Mouse (Mus musculus): ENCODE measurements around the gene Ptpn21. TPM values are rescaled to one million over a fixed set of nuclear protein-coding genes. Genes with fewer than 3 reads are reported as not detected.

The Ptpn21 gene
- polyA plus RNA-seq, 1 experiment from 2014 or later: 4.3 TPM

DNA sequence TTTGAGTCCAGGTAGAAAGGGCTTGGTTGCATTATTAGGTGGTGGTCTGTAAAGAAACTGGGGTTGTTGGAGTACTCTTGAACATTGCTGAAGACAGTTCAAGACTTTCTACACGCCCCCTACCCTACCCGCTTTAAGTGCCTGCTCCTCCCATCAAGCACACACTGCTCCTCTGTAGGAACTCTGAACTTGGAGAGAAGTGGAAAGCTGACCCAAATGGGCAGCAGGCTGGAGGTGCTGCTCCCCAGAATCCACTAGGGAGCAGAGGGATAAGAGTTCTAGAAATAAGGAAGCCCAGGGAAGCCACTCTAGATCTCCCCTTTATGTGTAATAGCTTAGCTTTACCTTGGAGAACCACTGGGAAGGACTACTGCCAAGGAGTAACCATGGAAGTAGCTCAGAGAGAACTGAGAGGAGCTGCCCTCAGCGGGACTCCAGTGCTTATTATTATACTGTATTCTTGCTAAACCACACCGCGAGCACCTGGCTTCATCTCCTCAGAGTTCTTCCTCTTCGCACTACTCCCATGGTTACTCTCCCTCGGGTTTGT, 671 bp upstream of the Ptpn21 start:
- WGBS: 8% methylated on average over 7 of the region's 7 CpGs
- Histone ChIP-seq H3K9ac (peak overlapping the region; percentile 87), H3K9me3 (no peaks in the 10 kb centered on the region), H3K27ac (no peak overlapping the region), H3K4me1 (replicated peaks) (peaks cover 29% of the 10 kb centered on the region), H3K4me3 (peak overlapping the region; percentile 71), H3K4me2 (peak overlapping the region; percentile 91), H3K36me3 (no peaks in the 10 kb centered on the region), H3K27me3 (peaks cover 36% of the 10 kb centered on the region)
- no peak for ATAC-seq (ENCODE audit: low FRiP score)

DNA sequence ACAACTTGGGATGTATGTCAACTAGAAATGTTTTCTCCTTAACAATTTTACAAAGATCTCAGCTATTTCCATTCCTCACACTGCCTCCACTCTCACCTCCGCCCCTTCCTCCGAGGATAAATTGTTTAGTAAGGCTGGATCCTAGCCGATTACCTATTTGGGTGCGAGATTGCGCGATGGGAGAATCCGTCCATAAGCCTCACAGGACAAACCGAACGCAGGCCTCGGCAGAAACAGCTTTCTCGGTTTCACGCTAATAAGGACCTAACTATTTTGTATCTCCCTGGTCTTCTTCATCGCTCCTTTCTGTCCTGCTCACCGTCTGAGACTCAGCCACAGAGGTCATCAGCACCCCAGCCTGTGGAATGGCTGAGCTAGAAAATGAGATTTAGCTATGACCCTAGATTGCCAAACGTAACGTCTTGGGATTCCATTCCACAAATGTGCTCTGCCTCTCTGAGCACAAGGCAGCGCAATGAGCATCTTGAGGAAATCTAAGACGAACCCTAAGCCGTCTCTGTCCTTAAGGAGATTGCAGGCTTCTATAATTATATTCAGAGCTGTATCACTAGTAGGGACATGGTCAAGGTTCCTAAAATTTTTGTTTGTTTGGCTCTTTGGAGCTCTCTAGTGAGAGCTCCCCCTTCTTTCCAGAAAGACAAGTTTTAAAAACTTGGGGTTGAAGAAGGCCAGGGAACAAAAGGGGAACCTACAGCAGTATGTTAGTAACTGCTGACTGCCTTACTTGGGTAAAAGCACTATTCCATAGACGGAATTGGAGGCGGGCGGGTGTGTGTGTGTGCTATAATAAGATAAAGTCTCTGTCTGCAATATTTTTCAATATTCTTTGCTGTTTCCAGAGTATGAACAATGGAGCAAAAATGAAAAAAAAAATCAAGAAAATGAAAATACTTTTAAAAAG, 2.1 kb downstream of the Ptpn21 start:
- 10% methylated on average over 22 of the region's 22 CpGs for WGBS
- H3K27ac ChIP-seq: 0 out of 2 replicates have a peak overlapping the region, but pooled peaks have one; percentile 20
- peaks cover 36% of the 10 kb centered on the region for H3K27me3 ChIP-seq
- peaks cover 40% of the 10 kb centered on the region for H3K4me1 ChIP-seq (replicated peaks)
- ATAC-seq (ENCODE audit: low FRiP score): peak; percentile 44
- H3K36me3 ChIP-seq: no peaks in the 10 kb centered on the region
- H3K9ac ChIP-seq: peak overlapping the region; percentile 78
- peak overlapping the region; percentile 59 for H3K4me3 ChIP-seq
- no peaks in the 10 kb centered on the region for H3K9me3 ChIP-seq
- peak overlapping the region; percentile 71 for H3K4me2 ChIP-seq

DNA sequence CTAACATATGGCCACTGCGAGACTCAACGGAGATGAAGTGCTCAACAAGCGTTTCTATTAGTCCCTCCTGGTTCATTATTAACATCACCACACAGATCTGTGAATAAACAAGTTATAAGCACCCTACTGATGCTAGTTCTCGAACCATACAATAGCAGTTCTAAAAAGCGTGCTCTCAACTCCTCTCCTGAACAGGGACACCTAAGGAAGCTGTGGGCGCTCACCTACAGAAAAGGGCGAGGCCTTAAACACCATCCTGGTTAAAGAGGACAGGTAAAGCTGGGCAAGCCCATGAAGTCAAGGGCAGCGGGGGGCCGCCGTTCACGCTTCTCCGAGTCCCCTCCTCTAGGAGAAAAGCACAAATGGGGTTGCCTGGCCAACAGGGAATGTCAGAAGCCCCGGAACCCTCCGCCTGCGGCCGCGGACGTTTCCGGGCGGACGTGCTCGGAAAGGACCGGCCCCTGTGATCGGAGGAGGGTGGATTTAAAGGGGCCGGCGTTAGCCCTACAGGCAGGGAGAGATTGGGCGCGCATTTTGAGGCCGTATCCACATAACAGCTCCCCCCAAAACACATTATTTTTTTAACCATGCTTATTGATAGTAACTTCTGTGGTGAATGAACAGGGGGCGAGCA, 2.8 kb downstream of the Ptpn21 start:
- Histone ChIP-seq H3K36me3 (no peaks in the 10 kb centered on the region), H3K4me3 (peak overlapping the region; percentile 59), H3K27ac (peak overlapping the region; percentile 63; the same call in 1 of the 2 replicates), H3K27me3 (peaks cover 29% of the 10 kb centered on the region), H3K9me3 (no peaks in the 10 kb centered on the region), H3K4me2 (peak overlapping the region; percentile 71), H3K4me1 (replicated peaks) (peaks cover 40% of the 10 kb centered on the region), H3K9ac (peak overlapping the region; percentile 78)
- ATAC-seq (ENCODE audit: low FRiP score): peak; percentile 92
- WGBS: 1% methylated on average over 30 of the region's 30 CpGs

DNA sequence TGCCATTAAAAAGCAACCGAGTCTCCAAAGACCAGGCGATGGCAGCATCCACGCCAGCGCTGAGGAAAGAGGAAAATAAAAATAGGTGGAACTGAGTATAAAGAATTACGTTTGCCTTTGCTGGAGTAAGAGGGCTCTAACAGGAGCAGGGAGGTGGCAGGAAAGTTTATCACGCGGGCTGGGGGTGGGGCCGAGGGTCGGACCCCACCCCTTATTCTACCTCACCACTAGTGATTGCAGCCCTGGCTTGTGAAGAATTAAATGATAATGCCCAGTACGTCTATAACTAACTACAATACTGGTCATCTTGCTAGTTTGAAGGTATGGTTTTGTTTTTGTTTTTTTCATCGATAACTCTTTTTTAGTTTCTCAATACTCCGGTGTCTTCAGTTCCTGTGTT, 3.4 kb downstream of the Ptpn21 start:
- Histone ChIP-seq H3K4me2 (peak overlapping the region; percentile 71), H3K4me1 (replicated peaks) (peaks cover 40% of the 10 kb centered on the region), H3K4me3 (peak overlapping the region; percentile 59), H3K9ac (peak overlapping the region; percentile 78), H3K27me3 (peaks cover 23% of the 10 kb centered on the region), H3K36me3 (no peaks in the 10 kb centered on the region), H3K9me3 (no peaks in the 10 kb centered on the region), H3K27ac (0 out of 2 replicates have a peak overlapping the region, but pooled peaks have one; percentile 63)
- no peak; the same call in 1 of the 2 replicates for ATAC-seq (ENCODE audit: low FRiP score)
- 14% methylated on average over 12 of the region's 12 CpGs for WGBS

DNA sequence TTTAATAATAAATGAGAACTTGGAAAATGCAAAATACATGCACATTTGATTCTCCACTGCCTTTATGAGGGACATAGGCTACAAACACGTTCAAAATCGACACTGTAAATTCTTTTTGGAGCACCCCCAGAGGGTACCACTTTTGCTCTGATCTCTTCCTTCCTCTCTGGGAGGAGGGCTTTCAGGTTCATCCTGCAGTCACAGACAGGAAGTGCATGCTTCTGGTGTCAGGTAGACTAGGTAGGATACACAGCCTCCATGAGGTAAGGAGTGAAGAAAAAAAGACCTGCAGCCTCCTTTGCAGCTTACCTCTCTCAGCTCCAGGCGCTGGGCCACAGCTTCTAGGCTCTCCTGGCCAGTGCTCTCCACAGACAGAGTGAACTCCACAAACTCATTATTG, 4.0 kb downstream of the Ptpn21 start:
- Histone ChIP-seq H3K9me3 (no peaks in the 10 kb centered on the region), H3K9ac (peak overlapping the region; percentile 78), H3K27me3 (peaks cover 18% of the 10 kb centered on the region), H3K4me3 (peak overlapping the region; percentile 59), H3K27ac (no peak overlapping the region), H3K4me1 (replicated peaks) (peaks cover 38% of the 10 kb centered on the region), H3K4me2 (peak overlapping the region; percentile 71), H3K36me3 (no peaks in the 10 kb centered on the region)
- WGBS: 75% methylated on average over 3 of the region's 3 CpGs
- no peak for ATAC-seq (ENCODE audit: low FRiP score)

DNA sequence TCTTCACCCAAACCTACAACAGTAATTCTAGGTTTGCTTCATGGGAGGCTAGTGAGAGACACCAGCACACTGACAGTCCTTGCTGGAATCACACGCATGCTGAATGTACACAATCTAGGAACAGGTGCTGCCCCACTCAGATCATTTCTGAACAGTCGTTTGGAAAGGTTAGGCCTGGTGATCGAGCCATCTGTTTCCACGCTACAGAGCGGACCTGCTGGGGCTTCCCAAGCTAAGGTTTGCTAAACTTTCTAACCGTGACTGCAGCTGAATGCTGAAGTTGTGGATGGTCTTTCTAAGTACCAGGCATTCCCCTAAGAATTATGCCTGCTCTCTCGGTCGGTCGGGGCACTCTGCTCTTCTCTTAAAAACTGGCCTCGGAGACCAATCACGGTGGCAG, 6.5 kb downstream of the Ptpn21 start:
- Histone ChIP-seq H3K27ac (no peak overlapping the region), H3K9ac (no peak overlapping the region), H3K36me3 (no peaks in the 10 kb centered on the region), H3K4me3 (no peak overlapping the region), H3K4me1 (replicated peaks) (peaks cover 26% of the 10 kb centered on the region), H3K4me2 (no peak overlapping the region), H3K27me3 (no peaks in the 10 kb centered on the region), H3K9me3 (no peaks in the 10 kb centered on the region)
- ATAC-seq (ENCODE audit: low FRiP score): no peak
- 84% methylated on average over 11 of the region's 11 CpGs for WGBS

DNA sequence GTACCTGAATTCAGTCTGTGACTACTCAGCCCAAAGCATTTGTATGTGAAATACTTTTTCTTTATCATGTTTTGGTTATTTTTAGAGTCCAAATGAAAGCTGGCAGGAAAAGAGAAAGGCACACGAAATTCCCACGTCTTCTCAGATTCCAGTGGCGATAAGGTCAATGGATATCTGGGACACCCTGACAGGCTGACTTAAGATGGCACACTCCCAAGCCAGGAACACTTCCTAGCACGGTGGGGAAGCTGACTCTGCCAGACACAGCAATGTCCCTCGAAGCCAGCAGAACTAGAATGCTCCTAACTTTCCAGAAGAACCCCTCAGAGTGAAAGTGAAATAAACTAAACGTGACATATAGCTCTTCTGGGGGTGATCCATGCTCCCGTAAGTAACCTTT, 10.0 kb downstream of the Ptpn21 start:
- no peak for ATAC-seq (ENCODE audit: low FRiP score)
- Histone ChIP-seq H3K4me1 (replicated peaks) (peaks cover 4% of the 10 kb centered on the region), H3K27ac (no peak overlapping the region), H3K4me3 (no peak overlapping the region), H3K4me2 (no peak overlapping the region), H3K9ac (no peak overlapping the region), H3K9me3 (no peaks in the 10 kb centered on the region), H3K36me3 (no peaks in the 10 kb centered on the region), H3K27me3 (no peaks in the 10 kb centered on the region)
- WGBS: 82% methylated on average over 7 of the region's 7 CpGs

DNA sequence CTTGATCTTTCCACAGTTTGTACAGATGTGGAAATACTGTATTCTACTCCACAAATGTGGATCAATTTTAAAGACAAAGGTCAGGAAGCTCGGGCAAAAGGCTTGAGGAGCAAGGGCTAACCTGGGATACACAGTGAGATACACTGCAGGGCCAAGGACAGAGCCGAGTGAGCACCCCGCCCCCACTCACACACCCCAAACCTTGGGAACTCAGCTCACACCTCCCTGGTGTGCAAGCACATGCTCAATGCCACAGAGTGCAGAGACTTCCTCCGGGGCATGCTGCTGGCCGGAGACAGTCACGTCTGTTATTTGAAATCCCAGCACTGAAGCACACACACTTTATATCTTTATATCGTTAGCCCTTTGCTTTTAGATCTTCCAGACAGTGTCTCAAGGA, 11.1 kb downstream of the Ptpn21 start:
- Histone ChIP-seq H3K4me3 (no peak overlapping the region), H3K36me3 (no peaks in the 10 kb centered on the region), H3K27me3 (no peaks in the 10 kb centered on the region), H3K4me2 (no peak overlapping the region), H3K4me1 (replicated peaks) (peaks cover 6% of the 10 kb centered on the region; the same call in 1 of the 2 replicates), H3K9ac (no peak overlapping the region), H3K9me3 (no peaks in the 10 kb centered on the region), H3K27ac (no peak overlapping the region)
- WGBS: 90% methylated on average over 7 of the region's 7 CpGs
- ATAC-seq (ENCODE audit: low FRiP score): no peak

DNA sequence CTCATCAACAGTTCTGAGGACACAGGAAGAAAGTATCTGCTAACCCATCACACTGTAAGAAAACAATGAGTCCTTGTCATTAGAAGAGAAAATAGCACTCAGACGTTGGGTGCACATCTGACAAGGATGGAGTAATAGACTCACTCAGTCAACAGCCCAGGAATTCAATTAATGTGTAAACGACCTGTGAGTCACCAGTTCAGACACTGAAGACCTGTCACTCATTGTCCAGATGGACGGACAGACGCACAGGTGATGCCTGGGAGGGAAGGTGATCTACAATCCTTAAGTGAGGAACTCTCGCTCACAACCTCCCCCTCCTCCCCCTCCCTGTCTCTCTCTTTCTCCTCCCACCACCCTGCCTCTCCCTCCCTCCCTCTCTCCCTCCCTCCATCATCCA, 12.2 kb downstream of the Ptpn21 start:
- no peak overlapping the region for H3K27ac ChIP-seq
- H3K9me3 ChIP-seq: no peaks in the 10 kb centered on the region
- H3K27me3 ChIP-seq: no peaks in the 10 kb centered on the region
- no peak overlapping the region for H3K9ac ChIP-seq
- H3K4me1 ChIP-seq (replicated peaks): peaks cover 12% of the 10 kb centered on the region
- no peaks in the 10 kb centered on the region for H3K36me3 ChIP-seq
- no peak overlapping the region for H3K4me3 ChIP-seq
- 76% methylated on average over 5 of the region's 5 CpGs for WGBS
- ATAC-seq (ENCODE audit: low FRiP score): no peak
- no peak overlapping the region for H3K4me2 ChIP-seq

DNA sequence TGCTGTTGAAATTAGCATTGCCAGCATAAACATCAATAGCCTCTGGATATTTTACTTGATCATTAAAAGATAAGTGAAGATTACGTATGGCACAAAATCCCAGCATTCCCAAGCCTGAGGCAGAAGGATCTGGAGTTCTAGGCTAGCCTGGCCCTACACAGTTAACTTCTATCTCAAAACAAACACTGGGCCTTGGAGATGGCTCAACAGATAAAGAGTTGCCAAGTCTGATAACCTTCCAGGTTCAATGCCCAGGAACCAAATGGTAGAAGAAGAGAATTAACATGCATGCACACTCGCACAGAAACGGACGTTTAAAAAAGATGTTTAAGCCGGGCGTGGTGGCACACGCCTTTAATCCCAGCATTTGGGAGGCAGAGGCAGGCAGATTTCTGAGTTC, 13.0 kb downstream of the Ptpn21 start:
- no peaks in the 10 kb centered on the region for H3K9me3 ChIP-seq
- no peak for ATAC-seq (ENCODE audit: low FRiP score)
- H3K9ac ChIP-seq: no peak overlapping the region
- H3K4me3 ChIP-seq: no peak overlapping the region
- WGBS: 95% methylated on average over 7 of the region's 7 CpGs
- H3K4me2 ChIP-seq: no peak overlapping the region
- H3K27ac ChIP-seq: no peak overlapping the region
- H3K4me1 ChIP-seq (replicated peaks): peaks cover 12% of the 10 kb centered on the region
- H3K36me3 ChIP-seq: no peaks in the 10 kb centered on the region
- H3K27me3 ChIP-seq: no peaks in the 10 kb centered on the region

DNA sequence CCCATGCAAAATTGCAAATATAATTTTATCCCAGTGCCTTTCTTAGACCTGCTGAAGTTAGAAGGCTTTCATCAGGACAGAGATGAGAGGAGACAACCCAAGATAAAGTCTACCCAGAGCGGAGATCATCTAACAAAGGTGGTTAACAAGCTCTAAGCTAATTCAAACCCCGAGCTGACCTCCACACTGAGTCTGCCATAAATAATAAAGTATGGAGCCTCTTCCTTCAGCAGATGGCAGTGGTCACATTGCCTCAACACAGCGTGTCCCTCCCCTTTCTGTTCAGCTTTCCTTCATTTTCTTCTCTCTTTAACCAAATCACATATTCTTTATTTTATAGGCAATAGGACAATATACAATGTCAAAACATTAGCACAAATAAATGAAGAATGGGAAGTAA, 16.2 kb downstream of the Ptpn21 start:
- ATAC-seq (ENCODE audit: low FRiP score): no peak
- Histone ChIP-seq H3K36me3 (no peaks in the 10 kb centered on the region), H3K4me3 (no peak overlapping the region), H3K4me1 (replicated peaks) (peaks cover 12% of the 10 kb centered on the region), H3K4me2 (0 out of 2 replicates have a peak overlapping the region, but pooled peaks have one; percentile 8), H3K27ac (peak overlapping the region; percentile 69; the same call in 1 of the 2 replicates), H3K27me3 (no peaks in the 10 kb centered on the region), H3K9me3 (no peaks in the 10 kb centered on the region), H3K9ac (no peak overlapping the region)
- WGBS: 67% methylated on average over 3 of the region's 3 CpGs

DNA sequence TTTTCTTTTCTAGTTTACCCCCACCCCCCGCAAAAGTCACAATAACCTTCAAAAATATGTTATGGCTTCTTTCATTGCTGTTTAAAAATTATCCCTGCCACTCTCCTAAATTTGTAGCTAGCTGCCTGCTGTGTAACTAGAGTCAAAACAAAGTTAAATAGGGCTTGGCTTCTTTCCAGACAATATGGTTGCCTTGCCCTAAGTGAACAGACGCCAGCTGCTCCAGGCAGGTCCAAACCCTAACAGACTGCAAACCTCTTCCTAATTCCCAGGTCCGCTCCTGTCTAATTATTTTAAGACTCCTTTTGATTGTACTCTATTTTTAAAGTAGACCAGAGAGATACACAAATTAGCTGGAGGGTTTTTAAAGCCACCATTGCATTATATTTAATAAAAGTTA, 16.6 kb downstream of the Ptpn21 start:
- 0 out of 2 replicates have a peak, but pooled peaks have one; percentile 61 for ATAC-seq (ENCODE audit: low FRiP score)

More for the DNA sequence above, 16.6 kb downstream of the Ptpn21 start:
- Histone ChIP-seq H3K36me3 (no peaks in the 10 kb centered on the region), H3K27me3 (no peaks in the 10 kb centered on the region), H3K27ac (peak overlapping the region; percentile 69; the same call in 1 of the 2 replicates), H3K4me1 (replicated peaks) (peaks cover 12% of the 10 kb centered on the region), H3K4me2 (no peak overlapping the region), H3K9me3 (no peaks in the 10 kb centered on the region), H3K4me3 (no peak overlapping the region), H3K9ac (no peak overlapping the region)
- 60% methylated on average over 3 of the region's 3 CpGs for WGBS

All from hindbrain, embryonic 13.5 days (tissue).